Mouse (Mus musculus): ENCODE measurements around the gene P2ry6. TPM values are rescaled to one million over a fixed set of nuclear protein-coding genes. Genes with fewer than 3 reads are reported as not detected.

P2ry6 gene
- total and polyA plus RNA-seq, 2 experiments from 2014 or later = 2.7 to 4.3 TPM

- Histone ChIP-seq H3K36me3 (ENCODE audit: insufficient read depth, low read length) (no peaks in the 10 kb centered on the region), H3K27me3 (ENCODE audit: insufficient read depth, low read length) (no peaks in the 10 kb centered on the region), H3K4me3 (ENCODE audit: low read depth, low read length) (no peak overlapping the region), H3K4me2 (ENCODE audit: low read depth, low read length, poor library complexity, severe bottlenecking) (no peak overlapping the region), H3K4me1 (ENCODE audit: insufficient read depth, low read length) (no peaks in the 10 kb centered on the region), H3K27ac (ENCODE audit: low read depth, low read length) (no peak overlapping the region), H3K9ac (replicated peaks; ENCODE audit: low read length, poor library complexity, severe bottlenecking) (no peak overlapping the region), H3K9me3 (ENCODE audit: low read length) (no peaks in the 10 kb centered on the region)
- no peak for TF ChIP-seq CTCF (IDR thresholded peaks at IDR 0.05)
- WGBS = 62% methylated on average over 5 of the region's 5 CpGs
- ATAC-seq (ENCODE audit: low FRiP score) (no peak), DNase-seq (ENCODE audit: low spot score) (peak; percentile 54)
Observed at GRCm38 (mm10) chr7:100915204-100915603, 59.2 kb downstream of the P2ry6 start.

DNA sequence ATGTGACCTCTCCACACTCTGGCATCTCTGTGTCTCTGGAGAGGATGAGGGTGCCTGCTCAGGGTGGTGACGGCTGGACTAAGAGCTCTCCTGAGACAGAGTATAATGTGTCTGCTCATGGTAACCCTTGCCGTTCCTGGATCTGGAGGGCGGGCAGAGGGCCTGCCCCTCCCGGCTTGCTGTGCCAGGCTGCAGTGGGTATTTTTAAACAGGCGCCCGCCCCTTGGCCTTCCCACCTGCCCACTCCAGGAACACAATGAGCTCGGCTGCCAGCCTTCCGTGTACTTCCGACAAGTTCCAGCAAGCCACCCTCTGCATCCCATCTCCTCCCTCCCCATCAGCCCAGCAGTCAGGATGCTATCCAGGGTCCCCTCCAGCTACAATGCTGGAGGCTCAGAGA lies 62.7 kb downstream of the P2ry6 start:
- H3K27me3 ChIP-seq (ENCODE audit: insufficient read depth, low read length) = no peaks in the 10 kb centered on the region
- no peaks in the 10 kb centered on the region for H3K9me3 ChIP-seq (ENCODE audit: low read length)
- no peak for ATAC-seq (ENCODE audit: low FRiP score)
- H3K27ac ChIP-seq (ENCODE audit: low read depth, low read length) = no peak overlapping the region
- no peaks in the 10 kb centered on the region for H3K4me1 ChIP-seq (ENCODE audit: insufficient read depth, low read length)
- no peak overlapping the region for H3K9ac ChIP-seq (replicated peaks; ENCODE audit: low read length, poor library complexity, severe bottlenecking)
- no peak for TF ChIP-seq CTCF (IDR thresholded peaks at IDR 0.05)
- no peaks in the 10 kb centered on the region for H3K36me3 ChIP-seq (ENCODE audit: insufficient read depth, low read length)
- no peak overlapping the region for H3K4me2 ChIP-seq (ENCODE audit: low read depth, low read length, poor library complexity, severe bottlenecking)
- no peak overlapping the region for H3K4me3 ChIP-seq (ENCODE audit: low read depth, low read length)
- WGBS = 43% methylated on average over 9 of the region's 9 CpGs
- no peak for DNase-seq (ENCODE audit: low spot score)

GRCm38 (mm10) chr7:100911246-100911770 lies 63.1 kb downstream of the P2ry6 start:
- 10% methylated on average over 2 of the region's 2 CpGs for WGBS
- DNase-seq (ENCODE audit: low spot score) = no peak
- Histone ChIP-seq H3K4me3 (ENCODE audit: low read depth, low read length) (no peak overlapping the region), H3K27me3 (ENCODE audit: insufficient read depth, low read length) (no peaks in the 10 kb centered on the region), H3K9ac (replicated peaks; ENCODE audit: low read length, poor library complexity, severe bottlenecking) (no peak overlapping the region), H3K36me3 (ENCODE audit: insufficient read depth, low read length) (no peaks in the 10 kb centered on the region), H3K27ac (ENCODE audit: low read depth, low read length) (no peak overlapping the region), H3K4me2 (ENCODE audit: low read depth, low read length, poor library complexity, severe bottlenecking) (no peak overlapping the region), H3K9me3 (ENCODE audit: low read length) (no peaks in the 10 kb centered on the region), H3K4me1 (ENCODE audit: insufficient read depth, low read length) (no peaks in the 10 kb centered on the region)
- ATAC-seq (ENCODE audit: low FRiP score) = no peak
- TF ChIP-seq CTCF (IDR thresholded peaks at IDR 0.05) = no peak

DNA sequence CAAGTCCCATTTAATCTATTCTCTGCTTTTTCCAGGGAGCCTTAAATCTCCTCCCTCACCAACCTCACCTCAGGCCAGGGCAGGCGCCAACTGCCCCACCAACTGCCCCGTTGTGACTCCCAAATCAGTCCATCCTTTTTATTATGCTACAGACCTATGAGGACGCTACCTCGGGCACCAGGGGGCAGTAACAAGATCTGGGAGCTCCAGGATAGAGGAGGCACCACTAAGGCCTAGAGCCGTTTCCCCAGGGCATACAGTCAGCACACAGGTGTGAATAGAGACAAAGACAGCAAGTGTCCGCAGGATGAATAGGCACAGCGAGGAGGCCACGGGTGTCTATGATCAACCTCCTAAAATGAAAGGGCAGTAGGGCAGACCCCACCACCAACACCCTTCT lies 65.9 kb downstream of the P2ry6 start:
- Histone ChIP-seq H3K27ac (ENCODE audit: low read depth, low read length) (no peak overlapping the region), H3K9me3 (ENCODE audit: low read length) (no peaks in the 10 kb centered on the region), H3K4me3 (ENCODE audit: low read depth, low read length) (no peak overlapping the region), H3K9ac (replicated peaks; ENCODE audit: low read length, poor library complexity, severe bottlenecking) (no peak overlapping the region), H3K4me1 (ENCODE audit: insufficient read depth, low read length) (no peaks in the 10 kb centered on the region), H3K36me3 (ENCODE audit: insufficient read depth, low read length) (no peaks in the 10 kb centered on the region), H3K4me2 (ENCODE audit: low read depth, low read length, poor library complexity, severe bottlenecking) (no peak overlapping the region), H3K27me3 (ENCODE audit: insufficient read depth, low read length) (no peaks in the 10 kb centered on the region)
- 50% methylated on average over 8 of the region's 8 CpGs for WGBS
- peak; percentile 50 for TF ChIP-seq CTCF (IDR thresholded peaks at IDR 0.05)
- no peak for ATAC-seq (ENCODE audit: low FRiP score)
- no peak for DNase-seq (ENCODE audit: low spot score)

DNA sequence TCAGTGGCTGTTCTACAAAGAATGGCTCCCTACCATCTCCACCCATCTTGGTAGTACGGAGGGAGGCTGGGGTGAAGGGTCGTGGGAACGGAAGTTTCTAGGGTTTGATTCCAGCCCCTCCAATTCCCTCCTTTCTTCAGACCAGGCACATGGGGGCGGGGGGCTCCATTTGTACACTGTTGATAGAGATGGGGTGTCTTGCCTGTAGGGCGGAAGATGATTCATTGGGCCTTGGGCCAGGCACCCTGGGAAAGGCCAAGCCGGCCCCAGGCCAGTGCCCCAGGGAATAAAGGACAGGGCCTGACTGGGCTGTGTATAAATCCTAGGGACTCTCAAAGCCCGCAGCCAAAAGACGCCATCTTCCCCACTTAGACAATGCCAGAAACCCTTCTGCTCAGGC lies 66.4 kb downstream of the P2ry6 start:
- Histone ChIP-seq H3K9me3 (ENCODE audit: low read length) (no peaks in the 10 kb centered on the region), H3K9ac (replicated peaks; ENCODE audit: low read length, poor library complexity, severe bottlenecking) (no peak overlapping the region), H3K4me1 (ENCODE audit: insufficient read depth, low read length) (no peaks in the 10 kb centered on the region), H3K27ac (ENCODE audit: low read depth, low read length) (no peak overlapping the region), H3K4me2 (ENCODE audit: low read depth, low read length, poor library complexity, severe bottlenecking) (no peak overlapping the region), H3K36me3 (ENCODE audit: insufficient read depth, low read length) (no peaks in the 10 kb centered on the region), H3K4me3 (ENCODE audit: low read depth, low read length) (no peak overlapping the region), H3K27me3 (ENCODE audit: insufficient read depth, low read length) (no peaks in the 10 kb centered on the region)
- ATAC-seq (ENCODE audit: low FRiP score) (no peak), DNase-seq (ENCODE audit: low spot score) (no peak)
- WGBS = 78% methylated on average over 8 of the region's 8 CpGs
- TF ChIP-seq CTCF (IDR thresholded peaks at IDR 0.05) = no peak

DNA sequence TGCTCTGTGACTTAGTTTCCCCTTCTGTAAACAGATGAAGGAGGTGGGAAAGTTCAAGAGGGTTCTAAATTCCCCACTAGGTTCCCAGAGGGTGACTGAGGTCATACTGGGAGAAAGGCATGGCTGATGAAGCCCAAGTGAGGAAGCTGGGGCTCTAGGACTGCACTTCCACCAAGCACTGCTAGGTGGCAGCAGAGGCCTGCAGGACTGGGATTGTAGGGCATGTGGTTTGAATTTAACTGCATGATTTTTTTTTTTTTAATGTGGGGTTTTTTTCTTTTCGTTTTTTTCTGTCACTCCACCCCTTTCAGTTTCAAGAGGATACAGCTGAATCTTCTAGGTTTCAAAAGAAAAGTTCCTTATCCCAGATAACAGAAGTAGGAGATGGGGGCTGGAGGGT lies 67.2 kb downstream of the P2ry6 start:
- no peak for ATAC-seq (ENCODE audit: low FRiP score)
- no peak overlapping the region for H3K4me2 ChIP-seq (ENCODE audit: low read depth, low read length, poor library complexity, severe bottlenecking)

More for the DNA sequence above, 67.2 kb downstream of the P2ry6 start:
- Histone ChIP-seq H3K4me1 (ENCODE audit: insufficient read depth, low read length) (no peaks in the 10 kb centered on the region), H3K9me3 (ENCODE audit: low read length) (no peaks in the 10 kb centered on the region), H3K9ac (replicated peaks; ENCODE audit: low read length, poor library complexity, severe bottlenecking) (0 out of 2 replicates have a peak overlapping the region, but pooled peaks have one; percentile 24), H3K27me3 (ENCODE audit: insufficient read depth, low read length) (no peaks in the 10 kb centered on the region), H3K27ac (ENCODE audit: low read depth, low read length) (no peak overlapping the region), H3K36me3 (ENCODE audit: insufficient read depth, low read length) (no peaks in the 10 kb centered on the region), H3K4me3 (ENCODE audit: low read depth, low read length) (no peak overlapping the region)
- peak; percentile 72 for DNase-seq (ENCODE audit: low spot score)
- WGBS = 0% methylated on average over 1 of the region's 1 CpGs
- peak; percentile 96 for TF ChIP-seq CTCF (IDR thresholded peaks at IDR 0.05)
